Mouse (Mus musculus) macrophage (primary cell): ENCODE data around the gene Ddx21. TPM values are rescaled to one million over a fixed set of nuclear protein-coding genes. Genes with fewer than 3 reads are reported as not detected.
"Not testable (repeated sequence)": the region's sequence is repeated elsewhere in the genome, so short reads cannot be mapped to it uniquely, and the experiment has no call there.

Source experiments
- H3K27ac ChIP-seq: fragments of 350-480 bp; formaldehyde crosslinking; 2 replicates; pipeline ENCODE4 v1.9.0; 2021
- H3K36me3 ChIP-seq: fragments of 350-480 bp; formaldehyde crosslinking; 2 replicates; pipeline ENCODE4 v1.9.0; 2021; ENCODE audit errors: inconsistent target
- H3K4me3 ChIP-seq: fragments of 350-480 bp; formaldehyde crosslinking; 2 replicates; pipeline ENCODE4 v1.9.0; 2021; ENCODE audit errors: inconsistent target
- H3K79me2 ChIP-seq: fragments of 350-480 bp; formaldehyde crosslinking; 2 replicates; pipeline ENCODE4 v1.9.0; 2021; ENCODE audit errors: inconsistent target
- WGBS: methylation state at CpG from one replicate; pipeline ENCODE4 v1.1.7; 2026; ENCODE audit warnings: inconsistent platforms; ENCODE audit not compliant: missing documents; 5-methylcytosine and 5-hydroxymethylcytosine counted together
- polyA plus RNA-seq: library from polyadenylated mRNA; stranded (reverse); fragments of 250-400 nt; gene quantifications from 3 replicates; pipeline ENCODE4 v1.2.4, GENCODE M21; 2018; ENCODE audit warnings: inconsistent platforms
- total RNA-seq, 78 experiments: library from RNA; depleted of rRNA; stranded (reverse); fragments of 250-400 nt; gene quantifications; 1 replicate in 9 of 78; 2 replicates in 24 of 78; 3 replicates in 43 of 78; 4 replicates in 2 of 78; pipeline ENCODE4 v1.2.4; 2018; ENCODE audit warnings: inconsistent platforms in 56 of 78

Ddx21 gene
- 10 to 100 TPM; 27.9 to 70.6 (median 47.1) TPM for total RNA-seq (2018; cell fraction: chromatin; rRNA removed)
- 10 to 100 TPM; 36.1 to 51.8 (median 44.6) TPM for total RNA-seq (2018; cell fraction: cytosol; rRNA removed)
- total RNA-seq (2018; cell fraction: nucleus; rRNA removed): 10 to 100 TPM; 26.7 to 82.6 (median 41.2) TPM
- polyA plus RNA-seq: 29.8 to 93.3 TPM (median 43.4 TPM) in 3 replicates

- Histone ChIP-seq H3K27ac (peak within 1 kb of the TSS; percentile 48), H3K79me2 (peaks cover 43% of the 10 kb centered on the region)
- WGBS: 1% methylated on average over 53 of the region's 53 CpGs
These were observed at the start of gene Ddx21 for GRCm38 (mm10) chr10:62602177-62603040. Gene Ddx21 (minus strand): TSS chr10:62602281.

GRCm38 (mm10) chr10:62650881-62651810 lies 49.1 kb upstream of the Ddx21 start, which contains the start of gene Ddx50:
Gene Ddx50 (minus strand): TSS chr10:62651218.
- Histone ChIP-seq H3K79me2 (peaks cover 46% of the 10 kb centered on the region), H3K36me3 (peaks cover 7% of the 10 kb centered on the region; the same call in 1 of the 2 replicates), H3K27ac (peak within 1 kb of the TSS; percentile 49), H3K4me3 (peak within 1 kb of the TSS; percentile 94)
- under 1% methylated on average over 89 of the region's 89 CpGs for WGBS

More at GRCm38 (mm10) chr10:62602177-62603040, at the start of gene Ddx21:
- peak within 1 kb of the TSS; percentile 88 for H3K4me3 ChIP-seq
- H3K36me3 ChIP-seq: peaks cover 7% of the 10 kb centered on the region; the same call in 1 of the 2 replicates

DNA sequence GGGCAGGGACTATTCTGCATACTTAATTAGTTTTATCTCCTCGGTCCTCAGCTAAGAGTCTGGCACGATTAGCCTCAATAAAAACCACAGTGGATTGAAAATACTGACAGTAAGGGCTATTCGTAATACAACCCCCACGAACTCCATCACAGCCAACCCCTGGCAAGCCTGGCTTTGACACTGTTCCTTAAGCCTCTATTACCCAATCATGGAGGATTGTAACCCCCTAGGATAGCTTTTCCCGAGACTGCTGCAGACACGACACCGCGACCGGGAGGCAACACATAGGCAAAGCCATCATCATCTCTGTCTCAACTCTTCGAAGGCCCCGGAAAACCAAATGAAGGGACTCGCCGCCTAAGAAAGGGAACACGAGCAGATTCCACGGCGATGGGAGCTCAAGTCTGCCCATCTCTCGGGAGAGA lies 48.3 kb upstream of the Ddx21 start:
- WGBS: 0% methylated on average over 16 of the region's 17 CpGs
- H3K79me2 ChIP-seq: peaks cover 54% of the 10 kb centered on the region

GRCm38 (mm10) chr10:62604161-62604560 lies 2.1 kb upstream of the Ddx21 start:
- WGBS: 96% methylated on average over 3 of the region's 3 CpGs
- no peak overlapping the region for H3K4me3 ChIP-seq
- peaks cover 25% of the 10 kb centered on the region for H3K79me2 ChIP-seq
- H3K27ac ChIP-seq: no peak overlapping the region
- no peaks in the 10 kb centered on the region for H3K36me3 ChIP-seq

More for the DNA sequence above, 48.3 kb upstream of the Ddx21 start:
- peak overlapping the region; percentile 49 for H3K27ac ChIP-seq
- H3K36me3 ChIP-seq: peaks cover 9% of the 10 kb centered on the region; the same call in 1 of the 2 replicates
- H3K4me3 ChIP-seq: peak overlapping the region; percentile 94

DNA sequence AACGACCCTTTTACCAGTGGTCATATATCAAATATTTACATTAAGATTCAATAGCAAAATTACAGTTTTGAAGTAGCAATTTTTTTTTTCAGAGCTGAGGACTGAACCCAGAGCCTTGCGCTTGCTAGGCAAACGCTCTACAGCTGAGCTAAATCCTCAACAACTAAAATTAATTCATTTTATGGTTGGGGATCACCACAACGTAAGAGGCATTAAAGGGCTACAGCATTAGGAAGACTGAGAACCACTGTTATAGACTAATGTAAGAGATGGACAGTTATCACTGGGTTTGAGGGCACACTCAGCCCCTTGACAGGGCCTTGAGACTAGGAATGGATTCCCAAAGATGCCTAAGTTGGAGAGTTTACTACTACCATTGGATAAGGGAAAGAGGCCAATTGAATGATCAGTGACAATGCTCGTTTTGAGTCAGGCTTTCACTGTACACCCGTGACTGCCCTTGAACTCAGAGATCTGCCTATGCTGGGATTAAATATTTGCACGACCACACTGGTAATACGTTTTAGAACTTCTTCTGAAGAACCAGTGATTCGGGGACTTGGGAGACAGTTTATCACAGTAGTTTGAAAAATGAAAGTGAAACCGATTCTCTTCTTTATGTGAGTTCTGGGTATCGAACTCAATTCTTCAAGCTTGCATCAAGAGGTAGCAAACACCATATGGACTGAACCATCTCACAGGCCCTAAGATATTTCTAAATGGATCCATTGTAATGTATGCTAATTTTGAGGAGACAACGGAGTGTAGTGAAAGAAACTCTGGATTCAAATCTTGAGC lies 1.4 kb upstream of the Ddx21 start:
- no peak overlapping the region for H3K27ac ChIP-seq
- 81% methylated on average over 12 of the region's 12 CpGs for WGBS
- H3K79me2 ChIP-seq: peaks cover 33% of the 10 kb centered on the region
- H3K36me3 ChIP-seq: no peaks in the 10 kb centered on the region; the same call in 1 of the 2 replicates
- H3K4me3 ChIP-seq: peak overlapping the region; percentile 88; the same call in 1 of the 2 replicates

DNA sequence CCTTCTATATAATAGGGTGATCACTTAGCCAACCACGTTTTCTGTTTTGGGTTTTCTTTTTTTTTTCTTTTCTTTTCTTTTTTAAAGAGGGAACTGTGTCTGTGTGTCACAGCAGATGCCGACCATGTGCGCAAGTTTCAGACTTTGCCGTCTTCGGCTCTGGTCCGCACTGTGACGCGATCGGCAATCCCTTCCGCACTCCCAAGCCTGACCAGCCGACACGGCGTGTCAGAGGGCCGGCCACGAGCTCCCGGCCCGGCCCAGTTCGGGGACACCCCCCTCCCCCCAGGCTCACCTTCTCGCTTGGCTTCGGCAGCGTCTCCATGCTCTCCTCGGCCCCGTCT lies 276 bp downstream of the Ddx21 start:
- peaks cover 10% of the 10 kb centered on the region; the same call in 1 of the 2 replicates for H3K36me3 ChIP-seq
- peak overlapping the region; percentile 48 for H3K27ac ChIP-seq
- peak overlapping the region; percentile 88 for H3K4me3 ChIP-seq
- peaks cover 49% of the 10 kb centered on the region for H3K79me2 ChIP-seq
- 1% methylated on average over 21 of the region's 23 CpGs for WGBS

DNA sequence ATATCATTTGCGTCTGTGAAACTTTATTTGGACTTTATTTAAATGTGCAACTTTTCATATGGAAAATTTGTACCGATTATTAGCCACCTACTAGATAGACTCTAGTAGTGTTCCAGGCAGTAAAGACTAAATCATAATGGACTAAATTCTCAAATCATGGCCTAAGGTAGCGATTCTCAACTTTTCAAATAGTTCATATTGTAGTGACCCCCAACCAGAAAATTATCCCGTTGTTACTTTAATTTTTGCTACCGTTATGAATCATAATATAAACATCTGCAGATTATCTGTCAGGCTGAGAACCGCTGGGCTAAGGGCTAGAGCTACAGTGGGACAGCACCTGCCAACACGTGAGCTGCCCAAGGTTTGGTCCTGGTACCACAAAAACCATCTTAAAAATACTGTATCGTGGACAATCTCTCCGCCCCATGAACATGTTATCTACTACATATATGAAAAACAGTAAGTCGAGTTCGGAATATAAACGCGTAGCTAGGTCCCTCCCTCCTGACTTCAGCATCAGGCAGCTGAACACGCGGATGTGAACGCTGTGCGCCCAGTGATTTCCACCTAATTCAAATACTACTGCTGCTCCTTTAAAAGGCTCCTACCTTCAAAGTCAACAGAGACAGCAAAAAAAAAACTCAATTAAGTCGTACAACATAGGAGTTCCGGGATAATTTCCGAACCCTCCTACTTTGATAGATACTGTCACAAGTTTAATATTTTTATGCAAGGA lies 859 bp downstream of the Ddx21 start:
- peak overlapping the region; percentile 48 for H3K27ac ChIP-seq
- H3K36me3 ChIP-seq: peaks cover 10% of the 10 kb centered on the region; the same call in 1 of the 2 replicates
- H3K4me3 ChIP-seq: peak overlapping the region; percentile 88
- H3K79me2 ChIP-seq: peaks cover 55% of the 10 kb centered on the region
- WGBS: 11% methylated on average over 20 of the region's 20 CpGs

DNA sequence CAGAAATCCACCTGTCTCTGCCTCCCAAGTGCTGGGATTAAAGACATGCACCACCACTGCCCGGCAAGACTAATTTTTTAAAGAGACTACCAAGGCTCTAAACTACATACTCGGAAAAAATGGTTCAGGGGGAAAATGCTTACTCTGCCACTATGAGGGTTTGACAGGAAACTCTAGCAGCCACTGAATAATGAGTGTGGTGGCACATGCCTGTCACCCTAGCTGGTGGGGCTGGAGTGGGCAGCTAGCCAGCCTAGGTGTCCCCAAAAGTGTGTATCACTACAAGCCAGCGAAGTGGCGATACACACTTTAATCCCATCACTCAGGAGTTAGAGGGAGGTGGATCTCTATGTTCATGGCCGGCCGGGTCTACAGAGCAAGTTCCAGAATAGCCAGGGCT lies 2.0 kb downstream of the Ddx21 start:
- peaks cover 66% of the 10 kb centered on the region for H3K79me2 ChIP-seq
- H3K4me3 ChIP-seq: no peak overlapping the region
- H3K36me3 ChIP-seq: peaks cover 11% of the 10 kb centered on the region; the same call in 1 of the 2 replicates
- 66% methylated on average over 6 of the region's 6 CpGs for WGBS
- H3K27ac ChIP-seq: peak overlapping the region; percentile 19; the same call in 1 of the 2 replicates

DNA sequence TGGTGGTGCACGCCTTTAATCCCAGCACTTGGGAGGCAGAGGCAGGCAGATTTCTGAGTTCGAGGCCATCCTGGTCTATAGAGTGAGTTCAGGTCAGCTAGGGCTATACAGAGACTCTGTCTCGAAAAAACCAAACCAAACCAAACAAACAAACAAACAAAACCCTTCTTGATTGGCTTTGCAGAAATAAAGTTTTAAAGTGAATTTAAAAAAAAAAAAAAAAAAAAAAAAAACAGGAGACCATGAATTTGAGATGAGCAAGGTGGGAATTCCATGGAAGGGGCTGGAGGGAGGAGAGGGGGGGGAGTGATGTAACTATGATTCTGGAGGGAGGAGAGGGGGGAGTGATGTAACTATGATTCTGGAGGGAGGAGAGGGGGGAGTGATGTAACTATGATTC lies 2.8 kb downstream of the Ddx21 start:
- Histone ChIP-seq H3K36me3 (peaks cover 16% of the 10 kb centered on the region; the same call in 1 of the 2 replicates), H3K79me2 (peaks cover 74% of the 10 kb centered on the region)
- not testable (repeated sequence) for H3K27ac ChIP-seq, H3K4me3 ChIP-seq
- WGBS: 87% methylated on average over 3 of the region's 3 CpGs

DNA sequence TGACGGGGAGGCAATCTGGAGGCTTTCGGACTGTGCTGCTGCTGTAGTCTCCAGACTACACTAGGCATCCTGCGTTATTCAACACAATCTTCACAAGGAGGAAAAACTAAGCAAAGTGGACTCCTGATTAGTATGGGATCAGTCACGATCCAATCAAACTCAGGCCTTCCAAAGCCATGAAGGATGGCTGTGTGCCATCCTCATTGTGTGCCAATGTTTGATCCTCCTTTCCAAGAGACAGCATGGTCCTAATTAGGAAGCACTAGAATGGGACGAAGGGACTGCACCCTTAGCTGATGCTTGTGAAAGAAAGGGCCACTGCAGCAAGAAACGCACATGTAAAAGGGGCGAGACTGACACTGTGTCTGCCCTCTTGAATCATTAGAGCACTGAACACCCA lies 9.6 kb downstream of the Ddx21 start:
- 91% methylated on average over 6 of the region's 7 CpGs for WGBS
- H3K4me3 ChIP-seq: no peak overlapping the region
- H3K79me2 ChIP-seq: peaks cover 43% of the 10 kb centered on the region
- H3K27ac ChIP-seq: no peak overlapping the region
- peaks cover 61% of the 10 kb centered on the region for H3K36me3 ChIP-seq

DNA sequence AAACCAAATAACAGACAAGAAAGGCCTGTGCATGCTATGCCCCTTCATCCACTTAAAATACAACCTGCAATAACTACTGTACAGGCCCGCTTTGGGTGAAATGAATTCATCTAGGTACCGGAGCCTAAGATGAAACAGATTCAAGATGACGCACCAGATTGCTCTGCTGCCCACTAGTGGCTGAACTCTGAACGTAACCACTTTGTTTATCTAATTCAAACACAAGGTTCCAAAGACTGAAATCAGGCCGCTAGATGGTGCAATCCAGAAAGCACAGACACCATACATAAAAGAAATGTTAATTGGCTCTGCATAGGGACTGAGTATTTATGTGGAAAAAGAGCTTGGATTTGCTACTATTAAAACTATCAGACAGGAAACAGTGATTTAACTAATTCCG lies 11.9 kb downstream of the Ddx21 start:
- WGBS: 18% methylated on average over 6 of the region's 6 CpGs
- Histone ChIP-seq H3K79me2 (peaks cover 20% of the 10 kb centered on the region), H3K27ac (no peak overlapping the region), H3K36me3 (peaks cover 77% of the 10 kb centered on the region), H3K4me3 (no peak overlapping the region)

GRCm38 (mm10) chr10:62588616-62589015 lies 13.5 kb downstream of the Ddx21 start:
- Histone ChIP-seq H3K36me3 (peaks cover 82% of the 10 kb centered on the region), H3K4me3 (no peak overlapping the region), H3K27ac (no peak overlapping the region), H3K79me2 (peaks cover 4% of the 10 kb centered on the region)
- WGBS: 94% methylated on average over 4 of the region's 4 CpGs

DNA sequence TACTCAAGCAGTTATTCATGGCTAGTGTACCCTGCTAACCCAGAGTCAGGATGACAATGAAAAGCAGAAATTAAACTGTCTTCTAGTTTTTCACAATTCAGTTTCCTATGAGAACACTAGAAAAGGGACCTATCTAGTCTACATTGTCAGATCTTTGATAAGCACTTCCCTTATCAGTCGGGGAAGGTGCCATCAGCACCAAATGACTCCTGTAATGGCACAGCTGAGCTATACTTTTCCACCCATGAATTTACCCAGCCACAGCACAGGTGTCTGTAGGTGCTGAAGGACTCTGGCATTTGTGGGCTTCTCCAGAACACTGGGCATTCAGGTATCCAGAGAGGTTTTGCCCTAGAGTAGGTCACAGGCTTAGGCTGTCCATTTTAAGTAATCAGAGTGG lies 18.8 kb downstream of the Ddx21 start:
- WGBS: 93% methylated on average over 1 of the region's 1 CpGs
- peaks cover 72% of the 10 kb centered on the region for H3K36me3 ChIP-seq
- no peaks in the 10 kb centered on the region for H3K79me2 ChIP-seq
- H3K4me3 ChIP-seq: no peak overlapping the region
- no peak overlapping the region for H3K27ac ChIP-seq
